Mouse (Mus musculus): ENCODE results near the gene Rplp0.

DNA sequence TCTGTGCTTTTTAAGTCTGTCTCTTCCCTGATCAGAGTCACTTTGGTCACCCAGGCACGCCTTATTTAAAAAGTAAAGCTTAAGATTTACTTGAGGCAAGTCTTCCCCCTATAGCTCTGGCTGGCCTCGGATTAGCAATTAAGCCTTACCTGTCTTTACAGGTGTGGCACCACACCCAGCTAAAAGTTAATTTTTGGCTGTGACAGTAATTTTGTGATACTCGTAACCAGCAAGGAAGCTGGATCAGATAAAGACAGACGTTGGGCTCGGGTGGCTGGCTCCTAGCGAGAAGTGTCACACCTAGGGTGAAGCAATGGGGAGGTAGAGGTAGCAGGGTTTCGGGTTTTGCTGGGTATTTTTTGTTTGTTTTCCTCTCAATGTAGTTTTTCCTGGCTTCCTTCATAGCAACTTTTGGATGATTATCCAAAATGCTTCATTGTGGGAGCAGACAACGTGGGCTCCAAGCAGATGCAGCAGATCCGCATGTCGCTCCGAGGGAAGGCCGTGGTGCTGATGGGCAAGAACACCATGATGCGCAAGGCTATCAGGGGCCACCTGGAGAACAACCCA is 1.2 kb downstream of the Rplp0 start:
- no peak for TF ChIP-seq CTCF (IDR thresholded peaks at IDR 0.05; ENCODE audit: borderline replicate concordance, control insufficient read depth, extremely low read depth, insufficient read depth, low read length, poor library complexity)
- no peak for TF ChIP-seq POLR2A (IDR thresholded peaks at IDR 0.05; ENCODE audit: control insufficient read depth, extremely low read depth, insufficient read depth, low read length, poor library complexity)
